Mouse (Mus musculus) natural killer cell, adult 2 months (primary cell): ENCODE data around the gene Card6.

Source experiments
- DNase-seq, 2 experiments: peaks; one replicate each; pipeline ENCODE4 v3.0.0; 2022; ENCODE audit warnings: low spot score in 2 of 2

Card6 gene

DNA sequence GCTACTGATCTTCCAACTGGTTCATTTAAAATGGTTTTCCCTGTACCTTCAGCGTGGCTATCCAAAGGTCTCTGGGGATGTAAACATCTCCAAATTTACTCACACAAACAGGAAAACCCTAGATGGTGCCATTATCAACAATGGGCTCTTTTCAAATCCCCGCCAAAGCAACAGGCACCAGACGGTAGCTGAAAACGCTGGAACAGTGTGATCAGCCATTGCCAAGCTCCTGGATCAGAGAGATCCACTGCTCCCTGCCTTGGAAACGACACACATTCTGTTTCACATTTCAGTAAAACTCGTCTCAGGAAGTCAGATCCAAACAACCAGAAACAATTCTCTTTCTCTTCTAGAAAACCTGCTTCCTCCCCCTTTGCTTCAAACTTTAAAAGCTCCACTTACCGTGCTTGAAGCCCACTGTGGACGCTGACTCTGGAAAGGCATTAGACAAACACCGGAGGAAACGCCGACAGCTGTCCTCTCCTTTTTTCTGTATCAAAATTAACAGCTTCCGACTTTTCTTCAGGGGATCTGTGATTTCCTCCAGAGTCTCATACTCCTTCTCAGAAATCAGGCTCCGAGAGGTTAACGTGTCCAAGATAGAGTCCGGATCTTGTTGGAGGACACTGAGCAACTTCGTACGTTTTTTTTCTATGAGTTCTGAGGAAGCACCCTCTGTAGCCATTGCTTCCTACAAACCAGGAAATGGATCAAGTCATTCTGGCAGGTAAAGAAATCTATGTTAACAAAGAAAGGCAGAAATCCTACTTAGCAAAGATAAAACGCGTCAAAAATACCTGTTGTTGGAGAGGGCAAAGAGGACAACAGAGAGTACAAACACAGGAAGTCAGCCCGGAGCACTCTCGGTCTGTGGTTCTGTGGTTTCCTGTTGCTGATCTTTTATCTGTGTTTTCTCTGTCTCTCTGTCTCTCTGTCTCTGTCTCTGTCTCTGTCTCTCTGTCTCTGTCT is at the start of gene Card6:
Card6 (minus strand) TSS at position 854 of the 969 bp plus-strand sequence.
- peak; percentile 71 to 74 for DNase-seq

DNA sequence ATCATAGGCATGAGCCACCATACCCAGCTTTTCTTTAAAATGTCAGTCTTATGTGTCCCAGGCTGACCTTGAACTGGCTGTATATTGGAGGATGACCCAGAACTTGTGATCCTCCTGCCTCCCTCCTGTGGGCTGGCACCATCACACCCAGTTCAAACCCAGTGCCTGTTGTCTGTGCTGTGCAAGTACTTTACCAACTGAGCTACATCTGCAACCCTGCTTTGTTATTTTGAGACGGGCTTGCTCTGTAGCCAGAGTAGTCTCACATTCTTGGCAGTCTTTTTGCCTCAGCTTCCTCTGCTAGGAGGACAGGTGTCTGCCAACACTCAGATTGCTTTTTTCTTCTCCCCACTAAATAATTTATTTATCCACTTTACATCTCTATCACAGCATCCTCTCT is 49.0 kb upstream of the Card6 start:
- no peak for DNase-seq

DNA sequence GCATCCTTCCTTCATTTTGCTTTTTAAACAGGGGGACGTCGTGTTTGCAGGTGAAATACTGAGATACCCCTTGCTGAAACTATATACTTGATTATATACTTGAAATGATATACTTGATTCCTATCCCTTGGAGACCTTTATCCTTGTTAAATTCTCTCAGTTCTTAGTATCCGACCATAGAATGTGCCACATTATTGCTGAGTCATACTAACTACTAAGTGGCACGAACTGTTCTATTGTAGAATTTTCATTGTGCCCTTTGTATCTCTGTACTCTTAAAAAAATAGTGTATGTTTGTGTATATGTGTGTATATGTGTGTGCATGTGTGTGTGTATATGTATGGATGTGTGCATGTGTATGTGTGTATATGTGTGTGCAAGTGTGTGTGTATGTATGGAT is 48.0 kb upstream of the Card6 start:
- DNase-seq: no peak

DNA sequence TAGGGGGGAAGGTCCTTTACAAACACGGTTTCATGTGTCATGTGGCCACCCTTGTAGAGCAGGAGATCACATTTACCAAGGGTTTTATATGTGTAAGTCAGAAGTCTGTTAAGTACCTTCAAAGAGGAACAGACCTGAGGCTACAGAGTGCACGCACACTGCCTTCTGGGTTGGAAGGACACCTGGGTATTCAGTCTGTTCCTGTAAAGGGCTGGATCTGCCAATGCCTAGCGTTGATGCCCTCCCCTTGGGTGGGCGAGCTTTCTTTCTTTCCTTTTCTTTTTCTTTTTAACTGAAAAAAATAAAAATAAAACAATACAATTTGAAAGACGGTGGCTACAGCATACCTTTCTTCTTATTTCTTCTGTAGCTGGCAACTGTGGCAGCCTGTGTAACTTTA is 46.8 kb upstream of the Card6 start:
- no peak for DNase-seq

DNA sequence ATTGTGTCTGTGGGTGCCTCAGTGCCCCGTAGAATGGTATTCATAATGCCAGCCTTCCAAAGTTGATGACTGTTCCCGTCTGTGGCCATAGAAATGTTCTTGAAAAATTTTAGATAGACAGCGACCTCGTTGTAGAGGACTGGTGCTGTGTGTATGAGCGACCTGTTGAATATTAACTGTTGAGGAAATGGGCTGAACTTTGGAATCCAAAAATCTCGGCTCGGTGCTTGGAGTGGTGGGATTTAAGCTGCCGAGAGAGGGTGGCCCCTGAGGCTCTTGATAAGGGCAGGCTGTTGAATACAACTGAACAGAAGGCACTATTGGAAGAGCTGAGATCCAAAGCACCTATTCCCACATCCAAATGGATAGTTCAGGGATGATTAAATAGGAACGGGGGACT is 46.3 kb upstream of the Card6 start:
- no peak for DNase-seq

- DNase-seq: no peak
Observed at GRCm38 (mm10) chr15:5152171-5152570, 43.8 kb upstream of the Card6 start.

DNA sequence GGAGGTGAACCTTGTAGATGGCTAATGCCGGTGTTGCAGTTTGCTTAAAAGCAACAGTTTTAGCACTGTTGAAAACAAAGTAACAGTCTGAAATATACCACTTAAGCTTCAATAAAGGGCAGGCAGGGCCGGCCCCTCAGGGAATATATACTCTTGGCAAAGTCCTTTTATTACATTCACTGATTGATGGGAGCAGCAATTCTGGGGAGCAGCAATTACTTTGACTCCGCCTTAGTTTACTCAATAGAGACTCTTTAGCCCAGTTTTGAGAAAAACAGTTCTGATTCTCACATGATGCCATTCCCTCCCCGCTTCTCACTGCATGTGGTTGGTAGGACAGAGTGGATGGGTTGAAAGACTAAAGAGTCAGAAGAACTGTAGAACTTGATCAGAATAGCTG is 40.8 kb upstream of the Card6 start:
- no peak for DNase-seq

DNA sequence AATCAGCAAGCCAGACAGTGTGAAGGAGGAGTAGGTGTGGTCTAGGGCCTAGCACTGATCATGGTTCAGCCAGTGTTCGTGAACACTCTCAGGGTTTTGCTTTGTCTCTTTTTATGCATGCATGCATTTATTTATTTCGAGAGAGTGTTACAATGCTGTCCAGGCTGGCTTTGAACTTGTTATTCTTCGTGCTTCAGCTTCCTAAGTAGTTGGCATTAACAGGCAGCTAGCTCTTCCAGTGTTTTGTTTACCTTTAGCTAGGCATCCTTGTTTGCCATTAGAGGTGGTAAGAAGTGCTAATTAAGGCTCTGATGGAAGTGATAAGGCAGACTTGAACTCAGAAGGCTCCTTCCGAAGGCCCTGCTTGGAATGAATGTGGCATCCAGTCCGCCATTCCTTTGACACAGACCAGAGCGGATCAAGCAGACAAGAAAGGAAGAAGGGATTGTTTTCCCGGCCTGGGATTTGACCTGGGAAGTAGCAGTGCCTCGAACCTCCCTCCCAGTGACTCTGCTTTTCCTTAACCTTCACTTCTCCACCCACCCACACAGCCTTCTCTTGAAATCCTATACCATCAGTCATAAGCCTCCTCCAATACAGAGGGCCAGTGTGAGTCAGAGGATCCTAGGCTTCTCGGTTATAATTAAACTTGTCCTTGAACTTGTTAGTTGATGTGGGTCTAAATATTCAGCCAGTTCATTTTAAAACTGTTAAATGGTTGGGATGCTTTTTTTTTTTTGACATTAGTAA is 37.0 kb upstream of the Card6 start:
- DNase-seq: no peak

DNA sequence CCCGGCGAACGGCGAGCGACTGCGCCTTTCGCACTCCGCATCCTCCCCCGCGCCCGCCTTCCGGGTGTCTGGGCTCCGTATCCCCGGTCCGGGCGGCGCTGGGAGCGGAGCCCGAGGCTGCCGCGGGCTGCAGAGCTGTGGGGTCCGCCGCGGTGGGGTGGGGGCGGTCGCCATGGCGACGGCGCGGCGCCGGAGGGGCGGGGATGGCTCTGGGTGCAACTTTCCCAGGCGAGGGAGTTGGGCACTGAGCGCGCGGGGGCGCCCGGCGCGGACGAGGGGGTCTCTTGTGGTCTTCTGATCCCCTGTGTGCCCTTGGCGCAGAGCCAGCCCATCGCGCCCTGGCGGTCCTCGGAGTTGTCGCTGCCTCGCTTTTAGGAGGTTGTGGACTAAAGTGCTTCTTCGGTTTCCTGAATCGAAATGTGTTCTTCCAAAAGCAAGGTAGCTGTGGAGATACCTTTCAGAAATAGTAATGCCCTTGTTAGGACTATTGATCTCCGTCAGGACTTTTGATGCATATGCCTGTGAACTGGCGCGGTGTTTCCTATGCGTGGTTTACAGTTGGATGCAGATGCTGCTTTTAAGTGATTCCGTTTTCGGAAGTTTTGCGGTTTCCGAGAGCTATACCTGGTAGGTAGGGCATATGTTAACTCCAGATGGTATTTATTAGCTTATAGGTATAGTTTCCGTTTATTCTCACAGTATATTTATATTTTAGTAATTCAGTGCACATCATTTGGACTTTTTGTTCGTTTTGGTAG is 35.9 kb upstream of the Card6 start:
- DNase-seq: peak; percentile 33 to 43

GRCm38 (mm10) chr15:5143361-5144020 is 35.2 kb upstream of the Card6 start, which contains the start of gene Prkaa1:
TSS of gene Prkaa1 (plus strand) at chr15:5143861.
- peak; percentile 36 to 60 for DNase-seq

DNA sequence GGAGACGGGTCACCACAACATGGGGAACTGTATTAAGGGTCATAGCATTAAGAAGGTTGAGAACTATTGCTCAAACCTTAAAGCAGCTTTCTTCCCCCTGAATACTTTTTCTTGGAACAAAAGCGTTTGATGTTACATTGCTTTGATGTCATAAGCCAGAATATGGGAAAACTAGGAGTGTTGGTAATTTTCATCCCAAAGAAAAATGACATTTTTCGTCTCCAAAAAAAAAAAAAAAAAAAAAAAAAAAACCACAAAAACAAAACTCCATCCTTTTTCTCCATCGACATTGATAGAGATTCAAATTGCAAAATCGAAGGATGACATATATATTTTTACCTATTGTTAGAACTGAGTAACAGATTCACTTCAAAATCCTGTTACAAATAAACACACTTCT is 34.4 kb upstream of the Card6 start:
- no peak for DNase-seq

- DNase-seq: no peak
Observed at GRCm38 (mm10) chr15:5142047-5142446, 33.7 kb upstream of the Card6 start.

- no peak for DNase-seq
Observed at GRCm38 (mm10) chr15:5140357-5140756, 32.0 kb upstream of the Card6 start.

DNA sequence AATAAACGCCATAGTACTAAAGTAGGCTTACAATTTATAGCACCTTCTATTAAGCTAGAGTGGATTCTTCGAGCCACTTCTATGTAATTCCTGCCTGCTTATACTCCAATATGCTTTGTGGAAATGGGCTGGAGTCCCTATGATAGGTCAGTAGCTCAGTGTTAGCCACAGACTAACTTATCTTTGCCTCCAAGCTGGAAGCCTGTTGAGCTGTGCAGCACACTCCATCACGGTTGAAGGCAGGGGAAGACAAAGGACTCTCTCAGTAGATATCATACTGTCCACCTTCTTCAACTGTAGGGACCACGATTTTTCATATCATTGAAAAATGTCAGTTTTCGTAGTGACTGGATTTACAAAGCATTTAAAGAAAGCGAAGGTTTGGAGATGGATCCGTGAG is 31.5 kb upstream of the Card6 start:
- no peak for DNase-seq

DNA sequence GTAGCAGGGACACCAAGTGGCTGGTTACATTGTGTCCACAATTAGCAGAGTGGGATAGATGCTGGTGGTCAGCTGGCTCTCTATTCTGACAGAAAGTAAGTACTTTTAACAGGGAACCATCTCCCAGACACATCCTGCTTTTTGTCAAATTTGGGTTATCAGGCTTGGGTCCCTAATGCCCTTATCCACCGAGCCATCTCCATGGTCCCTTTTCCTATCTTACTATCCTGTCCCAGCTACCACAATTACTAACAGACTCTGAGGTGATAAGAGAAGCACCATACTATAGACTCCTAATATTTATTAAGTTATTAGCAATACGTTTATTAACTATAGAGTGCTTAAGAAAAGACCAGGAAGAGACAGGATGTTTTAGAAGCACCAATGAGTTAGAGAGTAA is 31.0 kb upstream of the Card6 start:
- DNase-seq: no peak

DNA sequence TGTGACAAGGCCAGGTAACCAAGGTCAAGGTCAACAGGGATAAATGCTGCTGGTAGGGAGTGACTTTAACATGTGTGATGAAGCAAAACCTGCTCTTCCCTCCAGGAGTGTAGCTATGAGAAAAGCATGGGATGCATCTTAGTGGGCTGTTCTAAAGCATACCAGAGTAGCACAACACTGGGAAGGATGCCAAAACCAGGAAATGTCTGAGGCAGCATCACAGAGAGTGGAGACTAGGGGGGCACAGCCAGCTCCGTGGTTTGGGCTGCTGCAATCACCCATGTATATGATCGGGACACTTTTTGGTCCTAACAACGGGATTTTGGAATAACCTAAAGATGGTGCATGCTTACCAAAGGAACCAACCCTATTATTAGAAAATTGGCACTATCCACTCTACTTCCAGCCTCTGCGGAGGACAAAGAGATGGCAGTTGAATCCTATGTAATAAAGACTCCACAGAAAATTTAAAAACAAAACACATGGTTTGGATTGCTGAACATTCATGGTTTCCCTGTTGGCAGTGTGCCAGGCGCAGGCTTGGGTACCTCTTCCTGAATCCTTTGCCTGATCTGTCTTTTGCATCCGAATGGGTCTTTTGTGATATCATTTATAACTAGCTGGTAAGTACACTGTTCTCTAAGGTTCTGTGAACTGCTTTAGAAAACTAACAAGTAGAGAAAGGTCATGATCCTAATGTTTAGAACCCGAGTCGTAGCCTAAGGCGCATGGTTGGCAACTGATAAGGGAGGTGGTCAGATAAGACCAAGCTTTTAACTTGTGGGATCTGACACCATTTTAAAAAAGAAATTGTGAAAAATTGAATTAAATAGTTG is 29.9 kb upstream of the Card6 start:
- DNase-seq: no peak

DNA sequence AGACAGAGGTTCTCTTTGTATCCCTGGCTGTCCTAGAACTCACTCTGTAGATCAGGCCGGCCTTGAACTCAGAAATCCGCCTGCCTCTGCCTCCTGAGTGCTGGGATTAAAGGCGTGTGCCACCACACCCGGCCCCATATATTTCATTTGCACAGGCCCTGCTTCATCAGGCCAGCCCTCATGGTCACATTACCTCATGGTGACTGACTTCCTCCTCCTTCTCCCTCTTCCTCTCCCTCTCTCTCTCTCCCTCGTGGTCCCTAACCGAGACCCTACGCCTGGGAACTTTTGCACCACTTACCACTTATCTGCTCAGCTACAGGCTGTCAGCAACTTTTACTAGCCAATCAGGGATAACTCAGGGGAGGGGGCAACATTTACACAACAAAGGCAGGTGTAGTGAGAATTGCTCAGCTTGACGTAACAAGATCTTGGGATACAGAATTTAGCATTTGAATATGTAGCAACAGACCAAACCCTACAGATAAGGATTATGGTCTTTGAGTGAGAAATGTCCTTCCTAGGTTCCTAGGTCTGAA is 26.7 kb upstream of the Card6 start:
- DNase-seq: no peak

GRCm38 (mm10) chr15:5134179-5134578 is 25.8 kb upstream of the Card6 start:
- DNase-seq: no peak

DNA sequence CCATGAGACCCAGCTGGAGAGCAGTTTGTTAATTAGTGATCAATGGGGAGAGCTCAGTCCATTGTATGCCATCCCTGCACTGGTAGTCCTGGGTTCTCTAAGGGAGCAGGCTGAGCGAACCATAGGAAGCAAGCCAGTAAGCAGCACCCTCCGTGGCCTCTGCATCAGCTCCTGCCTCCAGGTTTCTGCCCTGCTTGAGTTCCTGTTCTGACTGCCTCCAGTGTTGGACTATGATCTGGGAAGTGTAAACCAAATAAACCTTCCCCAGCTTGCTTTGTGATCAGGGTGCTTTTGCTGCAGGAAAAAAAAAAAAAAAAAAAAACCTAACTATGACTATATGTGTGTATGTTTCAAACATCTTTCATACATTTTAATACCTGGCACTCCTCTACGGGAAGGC is 25.0 kb upstream of the Card6 start:
- no peak for DNase-seq
